Mouse (Mus musculus): ENCODE measurements around the gene Hist3h2a. TPM values are rescaled to one million over a fixed set of nuclear protein-coding genes. Genes with fewer than 3 reads are reported as not detected.

Hist3h2a gene
- total RNA-seq (2023; ENCODE audit: inconsistent age), result 63.1 to 74.2 TPM (median 70.1 TPM) in 4 replicates

DNA sequence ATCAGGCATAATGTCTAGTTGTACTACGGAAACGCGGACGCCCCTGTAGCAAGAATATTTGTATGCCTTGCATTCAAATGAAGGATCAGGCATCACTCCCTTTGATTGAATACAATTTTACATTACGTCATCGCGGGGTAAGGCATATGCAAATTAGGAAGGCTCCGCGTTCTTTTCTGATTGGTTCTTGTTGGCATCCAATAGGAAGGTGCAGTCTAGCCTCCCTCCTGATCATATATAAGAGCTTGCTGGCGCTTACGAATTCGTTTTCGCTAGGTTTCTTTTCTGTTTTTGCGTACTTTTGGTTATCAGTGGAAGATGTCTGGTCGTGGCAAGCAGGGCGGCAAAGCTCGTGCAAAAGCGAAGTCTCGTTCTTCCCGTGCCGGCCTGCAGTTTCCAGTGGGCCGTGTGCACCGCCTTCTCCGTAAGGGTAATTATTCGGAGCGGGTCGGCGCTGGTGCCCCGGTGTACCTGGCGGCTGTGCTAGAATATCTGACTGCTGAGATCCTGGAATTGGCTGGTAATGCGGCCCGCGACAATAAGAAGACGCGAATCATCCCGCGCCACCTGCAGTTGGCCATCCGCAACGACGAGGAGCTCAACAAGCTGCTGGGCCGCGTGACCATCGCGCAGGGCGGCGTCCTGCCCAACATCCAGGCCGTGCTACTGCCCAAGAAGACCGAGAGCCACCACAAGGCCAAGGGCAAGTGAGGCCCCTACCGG, at the start of gene Hist3h2a, which contains the start of gene Trim17:
TSS of gene Hist3h2a (plus strand) at position 266 of the 723 bp plus-strand sequence.
TSS of gene Trim17 (plus strand) at position 266 of the 723 bp plus-strand sequence.

DNA sequence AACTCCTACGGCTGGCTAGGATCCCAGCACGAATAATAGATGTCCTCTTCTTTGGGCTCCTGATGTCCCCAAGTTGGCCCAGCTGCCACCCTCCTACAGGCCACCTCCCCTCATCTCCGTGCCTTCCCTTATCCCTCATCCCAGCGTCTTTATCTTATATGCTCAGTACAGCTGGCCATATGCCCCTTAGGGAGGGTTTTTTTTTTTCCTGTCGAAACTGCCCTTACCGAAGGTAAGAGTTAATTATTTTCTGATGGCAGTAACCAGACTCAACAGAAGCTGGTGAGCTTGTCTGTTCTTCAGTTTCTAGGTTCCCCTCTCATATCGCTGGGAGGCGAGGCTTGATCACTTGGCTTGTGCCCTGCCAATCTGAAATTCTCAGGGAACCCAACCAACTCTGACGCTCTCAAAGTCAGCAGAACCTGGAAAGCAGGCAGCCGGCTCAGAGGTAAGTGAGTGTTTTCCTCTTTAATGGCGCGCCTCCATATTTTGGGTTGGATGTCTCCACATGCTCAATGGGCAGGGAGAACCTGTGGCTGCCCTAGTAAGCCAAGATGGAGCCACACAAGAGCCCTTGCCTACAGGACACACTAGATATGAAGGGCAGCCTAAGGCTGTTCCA, 36.6 kb upstream of the Hist3h2a start, which contains the start of gene Btnl10:
TSS of gene Btnl10 (plus strand) at position 164 of the 622 bp plus-strand sequence.

DNA sequence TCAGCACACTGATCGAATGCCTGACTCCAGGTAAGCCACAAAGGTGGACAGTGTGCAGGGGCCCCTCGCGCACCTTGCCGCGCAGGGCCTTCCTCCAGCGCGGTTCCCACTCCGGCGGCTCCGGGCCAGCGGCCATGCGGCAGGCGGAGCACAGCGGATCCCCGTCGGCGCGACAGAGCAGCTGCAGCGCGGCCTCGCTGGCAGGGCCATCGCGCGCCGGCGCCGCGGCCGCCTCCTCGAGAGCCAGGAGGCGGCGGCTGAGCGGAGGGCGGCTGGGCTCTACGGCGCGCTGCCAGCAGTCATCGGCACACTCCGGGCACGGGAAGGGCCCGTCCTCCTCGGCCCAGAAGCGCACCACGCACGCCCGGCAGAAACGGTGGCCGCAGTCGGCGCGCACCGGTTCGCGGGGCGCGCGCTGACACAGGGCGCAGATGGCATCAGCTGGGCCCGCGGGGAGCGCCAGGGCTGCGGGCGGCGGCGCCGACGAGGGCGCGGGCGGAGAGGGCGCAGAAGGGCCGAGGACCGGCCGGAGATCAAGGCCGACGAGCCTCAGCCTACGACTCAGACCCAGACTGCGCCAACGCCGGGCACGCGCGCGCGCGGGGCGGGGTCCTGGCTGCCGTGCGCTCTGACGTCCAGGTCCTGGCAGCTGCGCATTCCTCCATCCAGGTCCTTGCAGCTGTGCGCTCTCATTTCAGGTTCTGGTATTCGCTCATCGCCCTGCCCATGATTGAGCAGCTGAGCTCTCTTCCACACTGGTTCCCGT, 16.0 kb upstream of the Hist3h2a start, which contains the start of gene Rnf187:
TSS of gene Rnf187 (minus strand) at position 595 of the 766 bp plus-strand sequence.

DNA sequence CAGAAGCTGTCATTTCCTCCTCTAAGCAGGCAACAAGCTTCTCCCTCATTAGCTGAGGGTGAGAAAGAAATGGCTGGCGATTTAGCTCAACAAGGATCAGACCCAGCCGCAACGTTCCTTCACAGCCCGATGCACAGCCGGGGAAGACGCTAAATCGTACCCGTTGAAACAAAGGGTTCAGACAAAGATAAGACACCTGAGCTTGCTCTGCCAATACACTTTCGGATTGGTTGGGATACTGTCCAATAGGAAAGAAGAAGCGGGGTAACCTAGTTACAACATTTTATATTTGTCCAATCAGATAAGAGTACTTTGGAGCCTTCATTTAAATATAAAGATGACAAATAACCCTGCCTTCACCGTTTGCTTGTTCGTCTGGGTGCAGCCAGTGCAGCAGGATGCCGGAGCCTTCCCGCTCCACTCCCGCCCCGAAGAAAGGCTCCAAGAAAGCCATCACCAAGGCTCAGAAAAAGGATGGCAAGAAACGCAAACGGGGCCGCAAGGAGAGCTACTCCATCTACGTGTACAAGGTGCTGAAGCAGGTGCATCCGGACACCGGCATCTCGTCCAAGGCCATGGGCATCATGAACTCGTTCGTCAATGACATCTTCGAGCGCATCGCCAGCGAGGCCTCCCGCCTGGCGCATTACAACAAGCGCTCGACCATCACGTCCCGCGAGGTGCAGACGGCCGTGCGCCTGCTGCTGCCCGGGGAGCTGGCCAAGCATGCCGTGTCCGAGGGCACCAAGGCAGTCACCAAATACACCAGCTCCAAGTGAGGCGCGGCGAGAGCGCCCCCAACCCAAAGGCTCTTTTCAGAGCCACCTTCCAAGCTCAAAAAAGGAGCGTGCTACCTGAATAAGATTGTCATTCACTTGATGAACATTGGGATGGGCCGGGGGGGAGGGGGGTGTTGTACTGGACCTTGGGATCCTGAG, 5.7 kb upstream of the Hist3h2a start, which contains the start of gene Hist3h2ba:
TSS of gene Hist3h2ba (plus strand) at position 379 of the 938 bp plus-strand sequence.

DNA sequence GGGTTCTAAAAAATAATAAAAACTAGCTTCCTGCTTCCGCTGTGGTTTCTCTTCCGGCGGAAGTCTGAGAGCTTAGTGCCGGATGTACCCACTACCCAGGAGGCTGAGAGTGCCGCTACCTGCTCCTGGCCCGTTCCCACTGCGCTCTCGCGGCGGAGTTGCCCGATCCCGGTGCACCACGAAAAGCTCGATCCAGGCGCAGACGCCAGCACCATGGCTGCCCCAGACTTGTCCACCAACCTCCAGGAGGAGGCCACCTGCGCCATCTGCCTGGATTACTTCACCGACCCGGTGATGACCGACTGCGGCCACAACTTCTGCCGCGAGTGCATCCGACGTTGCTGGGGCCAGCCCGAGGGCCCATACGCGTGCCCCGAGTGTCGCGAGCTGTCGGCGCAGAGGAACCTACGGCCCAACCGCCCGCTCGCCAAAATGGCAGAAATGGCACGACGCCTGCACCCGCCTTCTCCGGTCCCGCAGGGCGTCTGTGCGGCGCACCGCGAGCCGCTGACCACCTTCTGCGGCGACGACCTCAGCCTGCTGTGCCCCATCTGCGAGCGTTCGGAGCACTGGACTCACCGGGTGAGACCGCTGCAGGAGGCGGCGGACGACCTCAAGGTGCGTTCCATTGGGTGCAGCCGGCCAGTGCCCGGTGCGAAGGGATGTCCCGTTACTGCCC, 23.7 kb downstream of the Hist3h2a start, which contains the start of gene Trim11:
TSS of gene Trim11 (plus strand) at position 67 of the 679 bp plus-strand sequence.

Other genes with a start within 250 kb of the Hist3h2a start
- gene Olfr318, start 230.7 kb upstream of the Hist3h2a start, total RNA-seq (2023; ENCODE audit: inconsistent age), result 0.58 to 0.96 TPM (median 0.68 TPM) in 4 replicates
- gene Olfr317, start 215.5 kb upstream of the Hist3h2a start, total RNA-seq (2023; ENCODE audit: inconsistent age), result not detected in 4 replicates
- not detected in 4 replicates for gene Olfr316, start 202.0 kb upstream of the Hist3h2a start, total RNA-seq (2023; ENCODE audit: inconsistent age)
- gene Olfr315, start 181.5 kb upstream of the Hist3h2a start, total RNA-seq (2023; ENCODE audit: inconsistent age), result not detected in 4 replicates
- not detected in 4 replicates for gene Olfr314, start 171.7 kb upstream of the Hist3h2a start, total RNA-seq (2023; ENCODE audit: inconsistent age)
- not detected in 4 replicates for gene Fam183b, start 152.7 kb upstream of the Hist3h2a start, total RNA-seq (2023; ENCODE audit: inconsistent age)
- not detected in 4 replicates for gene Olfr313, start 139.7 kb upstream of the Hist3h2a start, total RNA-seq (2023; ENCODE audit: inconsistent age)
- gene Olfr312, start 125.4 kb upstream of the Hist3h2a start, total RNA-seq (2023; ENCODE audit: inconsistent age), result not detected in 4 replicates
- gene Olfr311, start 115.4 kb upstream of the Hist3h2a start, total RNA-seq (2023; ENCODE audit: inconsistent age), result not detected in 4 replicates
- 5.2 to 6.3 TPM (median 5.6 TPM) in 4 replicates for gene Gm12258, start 107.5 kb upstream of the Hist3h2a start, total RNA-seq (2023; ENCODE audit: inconsistent age)
- gene 2810021J22Rik, start 87.5 kb upstream of the Hist3h2a start, total RNA-seq (2023; ENCODE audit: inconsistent age), result 9.2 to 14.4 TPM (median 12.3 TPM) in 4 replicates
- gene Zfp39, start 50.5 kb upstream of the Hist3h2a start, total RNA-seq (2023; ENCODE audit: inconsistent age), result 10.5 to 13.6 TPM (median 12.3 TPM) in 4 replicates
- gene Btnl10, start 36.8 kb upstream of the Hist3h2a start, total RNA-seq (2023; ENCODE audit: inconsistent age), result not detected in 4 replicates
- 125 to 135 TPM (median 129 TPM) in 4 replicates for gene Rnf187, start 15.8 kb upstream of the Hist3h2a start, total RNA-seq (2023; ENCODE audit: inconsistent age)
- gene Hist3h2ba, start 5.8 kb upstream of the Hist3h2a start, total RNA-seq (2023; ENCODE audit: inconsistent age), result 15.9 to 25.1 TPM (median 21.4 TPM) in 4 replicates
- gene Trim17, start within 50 bp of the Hist3h2a start, total RNA-seq (2023; ENCODE audit: inconsistent age), result 0.19 to 0.42 TPM (median 0.38 TPM) in 3 of 4 replicates, not detected in the other
- 117 to 129 TPM (median 123 TPM) in 4 replicates for gene Trim11, start 23.4 kb downstream of the Hist3h2a start, total RNA-seq (2023; ENCODE audit: inconsistent age)
- gene Obscn, start 181.7 kb downstream of the Hist3h2a start, total RNA-seq (2023; ENCODE audit: inconsistent age), result 0.15 to 0.51 TPM (median 0.42 TPM) in 4 replicates
- 32.2 to 40.6 TPM (median 34.8 TPM) in 4 replicates for gene Iba57, start 209.1 kb downstream of the Hist3h2a start, total RNA-seq (2023; ENCODE audit: inconsistent age)
- gene Gjc2, start 228.5 kb downstream of the Hist3h2a start, total RNA-seq (2023; ENCODE audit: inconsistent age), result not detected in 4 replicates
- gene Guk1, start 237.5 kb downstream of the Hist3h2a start, total RNA-seq (2023; ENCODE audit: inconsistent age), result 30.0 to 37.8 TPM (median 34.6 TPM) in 4 replicates
- gene Mrpl55, start 247.8 kb downstream of the Hist3h2a start, total RNA-seq (2023; ENCODE audit: inconsistent age), result 15.0 to 17.5 TPM (median 15.9 TPM) in 4 replicates